Mouse (Mus musculus) C2C12 (cell line): ENCODE data around the gene Acbd6. TPM values are rescaled to one million over a fixed set of nuclear protein-coding genes. Genes with fewer than 3 reads are reported as not detected.

Experiments
- H3K27me3 ChIP-seq: one replicate; pipeline ENCODE4 v1.6.1; 2011; ENCODE audit not compliant: control insufficient read depth, insufficient read depth, insufficient read length
- H3K36me3 ChIP-seq: one replicate; pipeline ENCODE4 v1.6.1; 2011; ENCODE audit not compliant: control insufficient read depth, insufficient read depth
- H3K4me3 ChIP-seq: one replicate; pipeline ENCODE4 v1.5.1; 2011; ENCODE audit warnings: mild to moderate bottlenecking, control low read depth; ENCODE audit not compliant: poor library complexity, insufficient read depth, severe bottlenecking
- H3K79me2 ChIP-seq: one replicate; pipeline ENCODE4 v1.6.1; 2011; ENCODE audit not compliant: control insufficient read depth, insufficient read depth
- H3K79me3 ChIP-seq: one replicate; pipeline ENCODE4 v1.6.1; 2011; ENCODE audit warnings: low read depth, control low read depth
- H3ac ChIP-seq: one replicate; pipeline ENCODE3; 2011; ENCODE audit warnings: low read depth; ENCODE audit not compliant: control insufficient read depth, insufficient read length
- CEBPB ChIP-seq: IDR thresholded peaks from one replicate; pipeline ENCODE4 v1.6.1; 2011; ENCODE audit warnings: low read depth, mild to moderate bottlenecking, control low read depth, moderate library complexity
- CTCF ChIP-seq: IDR thresholded peaks from one replicate; pipeline ENCODE4 v1.5.1; 2011; ENCODE audit not compliant: control insufficient read depth, insufficient read depth, insufficient read length
- FOSL1 ChIP-seq: IDR thresholded peaks from one replicate; pipeline ENCODE4 v1.8.0; 2011; ENCODE audit warnings: mild to moderate bottlenecking, low read length; ENCODE audit not compliant: poor library complexity, insufficient read depth, severe bottlenecking
- MAX ChIP-seq: IDR thresholded peaks from one replicate; pipeline ENCODE4 v1.6.1; 2011; ENCODE audit warnings: mild to moderate bottlenecking, control low read depth
- MYOD1 ChIP-seq: IDR thresholded peaks from one replicate; pipeline ENCODE4 v1.6.1; 2011; ENCODE audit warnings: low read depth; ENCODE audit not compliant: control insufficient read depth, insufficient read length
- MYOG ChIP-seq: IDR thresholded peaks from one replicate; pipeline ENCODE4 v1.6.1; 2011; ENCODE audit not compliant: control insufficient read depth, insufficient read length; ENCODE audit errors: extremely low read depth
- USF1 ChIP-seq: IDR thresholded peaks from one replicate; pipeline ENCODE4 v1.6.1; 2011; ENCODE audit warnings: low read depth, mild to moderate bottlenecking, control low read depth, moderate library complexity
- polyA plus RNA-seq: library from polyadenylated mRNA; unstranded; fragments of >200 nt; fragmentation: generic; extraction: Trizol; gene quantifications from one replicate; pipeline ENCODE4 v1.2.1, GENCODE M21; 2012; ENCODE audit warnings: missing spikeins

Gene Acbd6
- polyA plus RNA-seq, 1 experiment: 70.3 TPM

GRCm38 (mm10) chr1:155522493-155522892 is 35.4 kb upstream of the Acbd6 start:
- no peaks in the 10 kb centered on the region for H3K79me3 ChIP-seq
- H3ac ChIP-seq: no peak overlapping the region
- no peaks in the 10 kb centered on the region for H3K27me3 ChIP-seq
- H3K79me2 ChIP-seq: no peaks in the 10 kb centered on the region
- H3K36me3 ChIP-seq: no peaks in the 10 kb centered on the region
- TF ChIP-seq CTCF: no peak
- no peak for TF ChIP-seq MYOG
- TF ChIP-seq USF1: no peak
- no peak for TF ChIP-seq MYOD1
- TF ChIP-seq FOSL1: no peak
- no peak overlapping the region for H3K4me3 ChIP-seq

- Histone ChIP-seq H3K27me3 (no peaks in the 10 kb centered on the region), H3K79me3 (no peaks in the 10 kb centered on the region), H3K79me2 (no peaks in the 10 kb centered on the region), H3K36me3 (no peaks in the 10 kb centered on the region), H3K4me3 (no peak overlapping the region), H3ac (no peak overlapping the region)
- TF ChIP-seq MYOD1 (no peak), MYOG (no peak), CEBPB (no peak), MAX (no peak), USF1 (no peak), CTCF (no peak), FOSL1 (no peak)
Measured at GRCm38 (mm10) chr1:155526176-155526575, 31.7 kb upstream of the Acbd6 start.

GRCm38 (mm10) chr1:155527027-155527786 is 30.7 kb upstream of the Acbd6 start:
- no peak for TF ChIP-seq CEBPB
- peak; percentile 71 for TF ChIP-seq MYOD1
- Histone ChIP-seq H3K36me3 (no peaks in the 10 kb centered on the region), H3K4me3 (no peak overlapping the region), H3ac (no peak overlapping the region), H3K79me3 (no peaks in the 10 kb centered on the region), H3K27me3 (no peaks in the 10 kb centered on the region), H3K79me2 (no peaks in the 10 kb centered on the region)

DNA sequence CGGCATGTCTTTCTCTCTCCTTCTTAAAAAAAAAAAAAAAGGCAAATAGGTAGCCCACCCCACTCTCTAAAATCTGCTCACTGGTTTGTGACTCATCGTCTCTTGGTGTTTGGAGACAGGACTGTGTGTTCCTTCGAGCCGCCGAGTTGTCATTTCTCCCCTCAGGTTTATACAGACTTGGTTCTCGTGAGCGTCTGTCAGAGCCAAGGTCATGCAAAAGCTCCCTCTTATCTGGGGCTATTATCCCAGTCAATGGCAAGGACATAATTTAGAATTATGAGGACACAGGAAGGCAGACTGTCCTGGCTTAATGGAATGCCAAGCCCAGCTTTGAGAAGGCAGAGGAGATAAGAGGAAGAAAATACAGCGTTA is 30.1 kb upstream of the Acbd6 start:
- H3K36me3 ChIP-seq: no peaks in the 10 kb centered on the region
- TF ChIP-seq CTCF (no peak), CEBPB (no peak), MYOD1 (no peak), FOSL1 (no peak), MAX (no peak)
- no peaks in the 10 kb centered on the region for H3K27me3 ChIP-seq
- H3K79me3 ChIP-seq: no peaks in the 10 kb centered on the region
- no peak overlapping the region for H3K4me3 ChIP-seq
- no peak overlapping the region for H3ac ChIP-seq
- H3K79me2 ChIP-seq: no peaks in the 10 kb centered on the region

- TF ChIP-seq MYOD1 (no peak), MYOG (no peak), FOSL1 (no peak), MAX (no peak), CTCF (no peak), CEBPB (no peak), USF1 (no peak)
- H3K4me3 ChIP-seq: no peak overlapping the region
Measured at GRCm38 (mm10) chr1:155528405-155529119, 29.4 kb upstream of the Acbd6 start.

More at GRCm38 (mm10) chr1:155528405-155529119, 29.4 kb upstream of the Acbd6 start:
- no peaks in the 10 kb centered on the region for H3K36me3 ChIP-seq
- H3K79me3 ChIP-seq: no peaks in the 10 kb centered on the region
- no peaks in the 10 kb centered on the region for H3K27me3 ChIP-seq
- H3ac ChIP-seq: no peak overlapping the region
- H3K79me2 ChIP-seq: no peaks in the 10 kb centered on the region
